Mouse (Mus musculus): ENCODE measurements around the gene Pnpla2. TPM values are rescaled to one million over a fixed set of nuclear protein-coding genes. Genes with fewer than 3 reads are reported as not detected.

Pnpla2 gene
- 29.7 TPM for polyA plus RNA-seq (2015; fragmentation: Illumina TruSeq; extraction: RNeasy Lipid Tissue Mini Kit (QIAGEN cat#74804); ENCODE audit: insufficient read depth, low replicate concordance)

DNA sequence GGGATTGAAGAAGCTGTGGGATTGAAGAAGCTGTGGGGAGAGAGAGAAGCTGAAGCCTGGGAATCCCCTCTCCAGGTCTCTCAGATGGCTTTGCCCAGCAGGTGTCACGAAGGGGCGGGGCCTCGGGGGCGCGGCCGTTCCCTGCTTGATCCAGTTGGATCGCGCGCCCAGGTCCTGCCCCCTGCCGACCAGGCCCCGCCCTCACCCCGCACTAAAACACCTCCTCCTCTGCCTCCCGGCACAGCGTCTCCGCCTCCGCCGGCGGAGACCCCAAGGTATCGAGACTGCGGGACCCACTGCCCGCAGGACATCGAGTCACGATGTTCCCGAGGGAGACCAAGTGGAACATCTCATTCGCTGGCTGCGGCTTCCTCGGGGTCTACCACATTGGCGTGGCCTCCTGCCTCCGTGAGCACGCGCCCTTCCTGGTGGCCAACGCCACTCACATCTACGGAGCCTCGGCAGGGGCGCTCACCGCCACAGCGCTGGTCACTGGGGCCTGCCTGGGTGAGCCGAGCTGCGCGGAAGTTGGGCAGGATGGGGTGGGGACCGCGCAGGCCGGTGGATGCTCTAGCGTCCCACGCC, at the start of gene Pnpla2:
Gene Pnpla2, plus strand, starts transcription at position 232 of the 585 bp plus-strand sequence.

DNA sequence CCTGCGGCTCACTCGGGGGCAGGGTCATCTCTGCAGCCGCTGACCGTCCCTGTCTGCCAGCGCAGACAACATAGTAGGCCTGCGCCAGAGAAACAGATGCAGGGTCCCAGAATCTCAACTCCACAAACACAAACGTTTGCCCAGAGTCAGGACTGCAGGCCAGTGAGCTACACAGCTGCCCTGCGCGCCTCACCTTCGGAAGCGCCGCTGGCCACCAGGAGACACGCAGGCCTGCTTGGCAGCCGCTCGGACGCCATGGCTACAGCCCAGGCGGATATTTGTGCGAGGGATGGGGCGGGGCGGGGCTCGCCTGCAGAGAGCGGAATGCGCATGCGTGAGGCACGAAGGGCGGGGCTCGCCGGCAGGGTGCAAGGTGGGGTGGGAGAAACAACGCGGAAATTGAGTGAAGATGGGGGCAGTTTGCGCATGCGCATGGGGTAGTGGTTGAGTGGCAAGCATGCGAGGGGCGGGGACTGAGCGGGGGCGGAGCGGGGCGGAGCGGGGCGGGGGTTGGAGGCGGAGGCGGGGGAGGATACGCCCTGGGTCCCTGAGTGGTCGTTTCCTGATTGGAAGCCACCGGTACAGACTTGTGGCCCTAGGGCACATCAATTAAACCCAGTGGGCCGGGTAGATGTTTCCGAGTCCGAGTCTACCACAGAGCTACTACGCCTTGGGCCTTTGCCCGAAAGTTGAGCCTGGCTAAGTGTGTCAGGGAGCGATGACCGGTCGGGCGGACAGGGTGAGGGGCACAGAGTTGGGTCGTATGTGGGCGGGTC, 41.0 kb upstream of the Pnpla2 start, which contains the start of gene Gatd1:
Gene Gatd1, minus strand, starts transcription at position 328 of the 776 bp plus-strand sequence.

DNA sequence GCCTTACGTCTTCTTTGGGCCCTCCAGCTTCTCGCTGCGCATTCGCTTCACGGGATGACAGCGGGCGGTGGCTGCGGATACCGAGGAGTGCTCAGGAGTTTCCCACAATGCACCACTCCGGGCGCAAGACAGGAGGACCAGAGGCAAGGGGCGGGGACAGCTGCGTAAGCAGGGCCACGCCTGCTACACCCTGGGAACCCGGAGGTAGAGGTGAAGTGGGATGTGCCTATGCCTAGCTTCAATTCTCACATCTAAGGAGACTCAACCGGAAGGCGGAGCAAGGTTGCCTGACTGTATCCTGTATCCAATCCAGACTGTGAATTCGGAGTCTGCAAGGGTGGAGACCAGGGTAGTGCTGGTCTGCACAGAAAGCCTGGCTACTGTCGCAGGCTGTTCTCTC, 25.7 kb upstream of the Pnpla2 start, which contains the start of gene Cend1:
Gene Cend1, minus strand, starts transcription at position 182 of the 400 bp plus-strand sequence.

DNA sequence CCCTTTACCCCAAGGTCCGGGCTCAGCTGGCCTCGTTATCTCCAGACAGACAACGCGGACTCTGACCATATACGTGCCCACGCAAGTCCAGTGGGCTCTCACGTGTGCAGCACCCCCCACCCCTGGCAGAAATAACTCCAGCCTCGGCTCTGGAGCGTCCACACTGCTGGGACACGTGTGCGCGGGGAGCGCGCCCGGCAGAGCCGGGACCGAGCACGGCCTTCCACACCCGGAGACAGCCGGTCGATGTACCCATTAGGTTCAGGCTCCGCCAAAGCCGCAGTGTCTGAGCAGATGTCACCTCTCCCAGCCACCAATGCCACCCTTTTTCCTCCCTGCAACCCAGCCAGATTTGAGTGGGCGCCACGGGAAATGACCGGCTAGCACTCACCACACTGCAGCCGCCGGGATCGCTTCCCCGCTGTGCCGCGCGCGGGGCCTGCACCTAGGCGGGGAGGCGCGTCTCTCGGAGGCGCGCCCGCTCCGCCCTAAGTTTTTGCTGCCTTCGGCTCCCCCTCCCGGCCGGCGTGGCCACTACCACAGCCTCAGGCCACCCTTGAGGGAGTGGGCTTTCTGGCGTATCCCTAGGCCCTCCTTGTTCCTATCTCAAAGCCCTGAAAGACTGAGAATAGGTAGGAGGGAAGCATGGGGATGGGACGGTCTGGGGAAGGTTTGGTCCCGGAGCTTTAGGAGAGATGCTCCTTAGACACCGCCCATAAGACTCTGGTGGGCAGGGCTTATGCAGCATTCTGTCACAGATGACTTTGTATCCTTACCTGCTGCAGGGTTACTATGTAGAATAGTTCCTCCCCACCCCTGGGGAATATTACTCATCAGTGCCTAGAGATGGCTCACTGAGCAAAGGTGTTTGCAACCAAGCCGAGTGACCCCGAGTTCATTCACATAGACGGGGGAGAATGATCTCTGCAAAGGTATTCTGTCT, 17.5 kb upstream of the Pnpla2 start, which contains the start of gene Slc25a22:
Gene Slc25a22, minus strand, starts transcription at position 715 of the 943 bp plus-strand sequence.

DNA sequence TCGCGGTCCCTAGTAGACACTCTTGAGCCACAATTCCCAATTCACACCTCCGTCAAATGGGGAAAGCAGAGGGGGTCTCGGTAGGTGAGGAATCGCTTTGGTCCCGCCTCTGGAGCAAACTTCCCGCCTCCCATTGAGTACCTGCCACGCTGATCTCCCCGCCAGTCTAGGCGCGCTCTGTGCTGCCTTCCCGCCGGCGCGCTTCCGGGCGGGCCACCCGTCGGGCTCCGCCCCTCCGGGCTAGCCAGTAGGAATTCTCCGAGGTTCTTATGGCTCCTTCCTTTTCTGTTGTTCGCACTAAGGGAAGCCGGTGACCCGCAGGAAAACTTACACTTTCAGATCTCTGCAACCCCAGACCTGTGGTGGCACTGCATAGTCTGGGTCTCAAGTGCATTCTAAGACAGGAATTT, 11.2 kb upstream of the Pnpla2 start, which contains the start of gene Pidd1:
Gene Pidd1, minus strand, starts transcription at position 198 of the 410 bp plus-strand sequence.

DNA sequence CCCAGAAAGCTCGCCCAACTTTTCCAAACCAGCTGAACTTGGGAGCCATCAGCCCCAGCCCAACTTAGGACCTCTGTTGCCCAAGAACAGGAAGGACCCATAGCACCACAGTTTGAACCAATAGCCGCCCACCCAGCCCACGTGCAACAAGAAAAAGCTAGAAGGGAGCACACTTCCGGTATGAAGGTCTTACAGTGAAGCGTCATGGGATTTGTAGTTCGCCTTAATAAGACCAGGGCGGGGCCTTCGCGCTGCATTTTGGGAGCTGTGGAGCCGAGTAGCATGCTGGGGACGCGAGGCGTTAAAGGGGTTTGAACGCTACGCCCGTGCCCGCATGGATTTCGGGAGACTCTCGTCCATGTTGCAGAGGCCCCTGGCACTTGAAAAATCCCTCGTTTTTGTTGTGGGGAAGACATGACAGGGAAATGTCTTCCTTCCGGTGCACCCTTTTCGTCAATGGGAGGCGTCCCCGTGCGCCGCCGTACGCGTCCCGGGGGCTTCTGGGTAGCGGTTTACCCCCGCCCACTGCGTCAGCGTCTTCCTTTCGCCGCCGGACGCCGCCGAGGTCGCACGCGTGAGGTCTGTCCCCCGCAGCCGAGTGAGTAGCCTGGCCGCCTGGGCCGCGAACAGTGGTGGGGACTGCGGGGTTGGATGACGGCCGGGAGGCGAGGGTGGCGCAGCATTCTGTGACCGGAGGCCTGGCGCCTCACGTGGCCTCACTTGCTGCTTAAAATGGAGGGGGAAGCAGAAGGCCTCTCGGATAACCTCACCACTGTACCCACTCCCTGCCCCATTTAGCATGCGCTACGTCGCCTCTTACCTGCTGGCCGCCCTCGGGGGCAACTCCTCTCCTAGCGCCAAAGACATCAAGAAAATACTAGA, 7.6 kb upstream of the Pnpla2 start, which contains the start of gene Rplp2:
Gene Rplp2, plus strand, starts transcription at position 261 of the 882 bp plus-strand sequence.

DNA sequence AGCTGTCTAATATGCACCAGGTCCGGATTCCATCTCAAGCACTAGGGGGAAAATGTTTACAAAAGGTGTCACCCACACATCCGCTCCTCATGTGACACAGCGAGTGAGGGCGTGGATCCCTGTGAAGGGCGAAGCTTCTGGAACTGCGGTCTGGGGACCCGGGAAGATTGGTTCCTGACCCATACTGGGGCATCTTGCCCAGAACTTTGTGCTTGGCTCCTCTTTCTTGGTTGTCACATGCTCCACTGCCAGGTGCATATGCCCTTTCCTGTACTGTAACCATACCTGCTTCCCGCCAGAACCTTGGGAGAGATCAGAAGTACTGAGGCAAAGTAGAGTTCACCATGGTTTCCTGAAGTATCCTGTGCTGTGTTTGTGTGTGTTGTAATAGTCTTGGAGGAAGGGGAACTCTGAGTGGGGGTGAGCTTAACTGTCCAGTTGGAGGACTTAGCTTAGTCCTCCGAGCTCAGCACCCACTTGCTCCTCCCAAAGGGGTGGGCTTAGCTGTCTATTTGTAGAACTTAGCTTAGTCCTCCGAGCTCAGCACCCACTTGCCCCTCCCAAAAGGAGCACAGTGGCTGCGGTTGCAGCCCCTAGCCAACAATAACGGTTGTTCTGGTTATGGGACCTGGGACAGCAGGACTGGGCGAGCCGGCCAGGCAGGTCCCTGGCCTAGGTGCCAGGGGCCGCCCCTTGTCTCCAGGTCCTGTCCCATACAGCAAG, 5.6 kb downstream of the Pnpla2 start, which contains the start of gene Cracr2b:
Gene Cracr2b, plus strand, starts transcription at position 704 of the 723 bp plus-strand sequence.

DNA sequence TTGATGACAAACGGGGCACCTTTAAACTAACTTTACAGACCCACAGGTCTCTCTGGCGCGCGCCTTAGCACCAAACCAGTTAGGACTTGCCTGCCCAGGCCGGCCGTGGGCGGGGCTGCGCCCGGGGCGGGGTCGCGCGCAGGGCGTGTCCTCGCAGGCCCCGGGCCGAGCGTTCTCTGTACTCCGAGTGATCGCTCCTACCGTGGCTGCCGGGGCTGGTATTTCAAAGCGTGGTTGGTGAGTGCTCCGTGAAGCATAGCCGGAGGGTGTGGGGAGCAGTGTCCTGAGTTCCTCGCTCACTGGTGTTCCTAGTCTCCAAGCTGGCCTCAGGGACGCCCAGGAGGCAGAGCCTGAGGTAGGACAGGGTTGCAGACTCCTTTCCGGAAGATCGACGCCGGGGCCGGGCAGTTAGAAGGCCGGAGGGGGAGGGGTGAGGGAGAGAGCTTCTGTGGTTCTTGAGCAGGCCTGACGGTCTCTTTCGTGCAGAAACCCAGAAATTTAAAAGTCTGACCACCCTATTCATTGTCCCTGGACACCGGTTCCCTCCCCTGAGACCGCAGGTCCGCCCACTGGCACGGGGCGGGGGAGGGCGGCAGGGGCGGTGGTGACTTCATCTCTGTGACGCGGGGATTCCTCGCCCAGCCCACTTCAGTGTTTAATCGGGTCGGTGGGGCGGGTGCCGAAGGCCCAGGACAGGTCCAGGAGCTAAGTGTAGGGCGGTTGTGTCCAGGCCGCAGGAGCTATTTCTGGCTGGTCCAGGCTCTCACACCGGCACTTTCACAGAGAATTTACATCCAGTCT, 12.4 kb downstream of the Pnpla2 start, which contains the start of gene Cd151:
Gene Cd151, plus strand, starts transcription at position 163 of the 801 bp plus-strand sequence.

DNA sequence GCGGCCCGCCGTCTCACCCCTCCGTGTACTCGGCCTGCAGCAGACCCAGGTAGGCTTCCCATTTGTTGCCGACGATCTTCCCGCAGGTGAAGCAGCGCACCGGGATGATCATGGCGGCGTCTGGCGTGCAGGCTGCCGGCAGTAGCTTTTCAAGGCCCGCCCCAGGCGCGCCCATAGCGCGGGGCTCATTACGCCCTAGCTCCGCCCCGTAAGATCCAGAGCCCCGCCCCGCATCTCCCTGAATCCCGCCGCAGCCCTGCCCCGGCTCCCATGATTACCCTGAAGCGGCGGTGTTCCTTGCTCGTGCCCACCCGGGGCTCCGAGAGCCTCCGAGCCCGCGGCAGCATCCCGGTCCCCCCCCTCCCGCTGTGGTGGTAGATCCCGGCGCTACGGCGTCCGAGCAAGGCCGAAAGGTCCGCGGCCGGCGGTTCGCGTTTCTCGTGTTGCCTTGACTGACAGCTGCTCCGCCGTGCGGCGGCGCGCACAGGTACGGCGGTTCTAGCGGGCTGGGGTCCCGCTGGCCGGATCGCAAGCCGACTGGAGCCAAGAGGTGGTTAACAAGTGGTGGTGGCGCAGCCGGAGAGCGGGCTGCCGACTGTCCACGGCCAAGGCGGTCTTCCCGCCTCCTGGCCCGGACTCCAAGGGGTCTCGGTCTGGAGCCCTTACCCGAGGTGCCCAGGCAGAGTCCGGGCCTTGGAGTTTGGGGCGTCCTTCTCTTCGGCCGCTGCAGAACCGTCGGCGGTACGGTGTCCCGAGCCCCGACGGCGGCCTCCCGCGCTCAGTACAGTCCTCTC, 20.2 kb downstream of the Pnpla2 start, which contains the start of the genes Polr2l and Tspan4:
Gene Polr2l, minus strand, starts transcription at position 122 of the 794 bp plus-strand sequence.
Gene Tspan4, plus strand, starts transcription at position 230 of the 794 bp plus-strand sequence.

Other genes starting within 250 kb of the Pnpla2 start
- 2.9 TPM for gene Lmntd2, start 241.1 kb upstream of the Pnpla2 start, polyA plus RNA-seq (2015; fragmentation: Illumina TruSeq; extraction: RNeasy Lipid Tissue Mini Kit (QIAGEN cat#74804); ENCODE audit: insufficient read depth, low replicate concordance)
- 3.6 TPM for gene Rassf7, start 239.3 kb upstream of the Pnpla2 start, polyA plus RNA-seq (2015; fragmentation: Illumina TruSeq; extraction: RNeasy Lipid Tissue Mini Kit (QIAGEN cat#74804); ENCODE audit: insufficient read depth, low replicate concordance)
- gene Phrf1, start 226.4 kb upstream of the Pnpla2 start, polyA plus RNA-seq (2015; fragmentation: Illumina TruSeq; extraction: RNeasy Lipid Tissue Mini Kit (QIAGEN cat#74804); ENCODE audit: insufficient read depth, low replicate concordance), result 70.7 TPM
- 74.7 TPM for gene Irf7, start 188.7 kb upstream of the Pnpla2 start, polyA plus RNA-seq (2015; fragmentation: Illumina TruSeq; extraction: RNeasy Lipid Tissue Mini Kit (QIAGEN cat#74804); ENCODE audit: insufficient read depth, low replicate concordance)
- gene Cdhr5, start 178.4 kb upstream of the Pnpla2 start, polyA plus RNA-seq (2015; fragmentation: Illumina TruSeq; extraction: RNeasy Lipid Tissue Mini Kit (QIAGEN cat#74804); ENCODE audit: insufficient read depth, low replicate concordance), result 0.19 TPM
- not detected for gene Sct, start 176.1 kb upstream of the Pnpla2 start, polyA plus RNA-seq (2015; fragmentation: Illumina TruSeq; extraction: RNeasy Lipid Tissue Mini Kit (QIAGEN cat#74804); ENCODE audit: insufficient read depth, low replicate concordance)
- not detected for gene Drd4, start 163.2 kb upstream of the Pnpla2 start, polyA plus RNA-seq (2015; fragmentation: Illumina TruSeq; extraction: RNeasy Lipid Tissue Mini Kit (QIAGEN cat#74804); ENCODE audit: insufficient read depth, low replicate concordance)
- 23.2 TPM for gene Deaf1, start 127.5 kb upstream of the Pnpla2 start, polyA plus RNA-seq (2015; fragmentation: Illumina TruSeq; extraction: RNeasy Lipid Tissue Mini Kit (QIAGEN cat#74804); ENCODE audit: insufficient read depth, low replicate concordance)
- 56.8 TPM for gene Tmem80, start 127.5 kb upstream of the Pnpla2 start, polyA plus RNA-seq (2015; fragmentation: Illumina TruSeq; extraction: RNeasy Lipid Tissue Mini Kit (QIAGEN cat#74804); ENCODE audit: insufficient read depth, low replicate concordance)
- 0.76 TPM for gene Eps8l2, start 116.3 kb upstream of the Pnpla2 start, polyA plus RNA-seq (2015; fragmentation: Illumina TruSeq; extraction: RNeasy Lipid Tissue Mini Kit (QIAGEN cat#74804); ENCODE audit: insufficient read depth, low replicate concordance)
- gene Taldo1, start 63.0 kb upstream of the Pnpla2 start, polyA plus RNA-seq (2015; fragmentation: Illumina TruSeq; extraction: RNeasy Lipid Tissue Mini Kit (QIAGEN cat#74804); ENCODE audit: insufficient read depth, low replicate concordance), result 140 TPM
- 38.7 TPM for gene Gatd1, start 41.1 kb upstream of the Pnpla2 start, polyA plus RNA-seq (2015; fragmentation: Illumina TruSeq; extraction: RNeasy Lipid Tissue Mini Kit (QIAGEN cat#74804); ENCODE audit: insufficient read depth, low replicate concordance)
- not detected for gene Cend1, start 25.7 kb upstream of the Pnpla2 start, polyA plus RNA-seq (2015; fragmentation: Illumina TruSeq; extraction: RNeasy Lipid Tissue Mini Kit (QIAGEN cat#74804); ENCODE audit: insufficient read depth, low replicate concordance)
- gene Slc25a22, start 17.3 kb upstream of the Pnpla2 start, polyA plus RNA-seq (2015; fragmentation: Illumina TruSeq; extraction: RNeasy Lipid Tissue Mini Kit (QIAGEN cat#74804); ENCODE audit: insufficient read depth, low replicate concordance), result 10.7 TPM
- 4.4 TPM for gene Pidd1, start 11.2 kb upstream of the Pnpla2 start, polyA plus RNA-seq (2015; fragmentation: Illumina TruSeq; extraction: RNeasy Lipid Tissue Mini Kit (QIAGEN cat#74804); ENCODE audit: insufficient read depth, low replicate concordance)
- gene Rplp2, start 7.8 kb upstream of the Pnpla2 start, polyA plus RNA-seq (2015; fragmentation: Illumina TruSeq; extraction: RNeasy Lipid Tissue Mini Kit (QIAGEN cat#74804); ENCODE audit: insufficient read depth, low replicate concordance), result 512 TPM
- gene Cracr2b, start 5.9 kb downstream of the Pnpla2 start, polyA plus RNA-seq (2015; fragmentation: Illumina TruSeq; extraction: RNeasy Lipid Tissue Mini Kit (QIAGEN cat#74804); ENCODE audit: insufficient read depth, low replicate concordance), result 4.5 TPM
- 31.2 TPM for gene Cd151, start 12.2 kb downstream of the Pnpla2 start, polyA plus RNA-seq (2015; fragmentation: Illumina TruSeq; extraction: RNeasy Lipid Tissue Mini Kit (QIAGEN cat#74804); ENCODE audit: insufficient read depth, low replicate concordance)
- gene Polr2l, start 19.9 kb downstream of the Pnpla2 start, polyA plus RNA-seq (2015; fragmentation: Illumina TruSeq; extraction: RNeasy Lipid Tissue Mini Kit (QIAGEN cat#74804); ENCODE audit: insufficient read depth, low replicate concordance), result 6.3 TPM
- 22.2 TPM for gene Tspan4, start 20.0 kb downstream of the Pnpla2 start, polyA plus RNA-seq (2015; fragmentation: Illumina TruSeq; extraction: RNeasy Lipid Tissue Mini Kit (QIAGEN cat#74804); ENCODE audit: insufficient read depth, low replicate concordance)
- 17.3 TPM for gene Chid1, start 84.7 kb downstream of the Pnpla2 start, polyA plus RNA-seq (2015; fragmentation: Illumina TruSeq; extraction: RNeasy Lipid Tissue Mini Kit (QIAGEN cat#74804); ENCODE audit: insufficient read depth, low replicate concordance)
- gene Ap2a2, start 107.0 kb downstream of the Pnpla2 start, polyA plus RNA-seq (2015; fragmentation: Illumina TruSeq; extraction: RNeasy Lipid Tissue Mini Kit (QIAGEN cat#74804); ENCODE audit: insufficient read depth, low replicate concordance), result 27.2 TPM
- gene Muc6, start 200.1 kb downstream of the Pnpla2 start, polyA plus RNA-seq (2015; fragmentation: Illumina TruSeq; extraction: RNeasy Lipid Tissue Mini Kit (QIAGEN cat#74804); ENCODE audit: insufficient read depth, low replicate concordance), result not detected
- gene Muc2, start 235.1 kb downstream of the Pnpla2 start, polyA plus RNA-seq (2015; fragmentation: Illumina TruSeq; extraction: RNeasy Lipid Tissue Mini Kit (QIAGEN cat#74804); ENCODE audit: insufficient read depth, low replicate concordance), result not detected

All from spleen, adult 10 weeks (tissue).